Mouse (Mus musculus) kidney, postnatal 36 days (tissue): Measurements from ENCODE around the gene Fn3k.
A peak's percentile ranks its signal among the peaks of the same experiment; 100 is the strongest.

ENCODE experiments used
- DNase-seq, 2 experiments: peaks; one replicate each; pipeline ENCODE4 v3.0.0; 2021 to 2022; ENCODE audit warnings: mixed read lengths in 2 of 2

Fn3k gene

GRCm38 (mm10) chr11:121457874-121458273, 23.2 kb downstream of the Fn3k start:
- no peak for DNase-seq

- DNase-seq: peak; percentile 29 to 34
Measured at GRCm38 (mm10) chr11:121467408-121467807, 32.7 kb downstream of the Fn3k start.

GRCm38 (mm10) chr11:121474831-121475230, 40.1 kb downstream of the Fn3k start:
- no peak for DNase-seq

- peak; percentile 73 to 88 for DNase-seq
Measured at GRCm38 (mm10) chr11:121475699-121476415, 41.1 kb downstream of the Fn3k start.

GRCm38 (mm10) chr11:121479476-121480203, 44.9 kb downstream of the Fn3k start:
- DNase-seq: no peak

GRCm38 (mm10) chr11:121481129-121481528, 46.4 kb downstream of the Fn3k start:
- peak in 1 of 2 experiments; percentile 28 for DNase-seq

GRCm38 (mm10) chr11:121485882-121486281, 51.2 kb downstream of the Fn3k start:
- no peak for DNase-seq

- no peak for DNase-seq
Measured at GRCm38 (mm10) chr11:121490651-121491050, 55.9 kb downstream of the Fn3k start.
